Mouse (Mus musculus): Measurements from ENCODE around the gene Rogdi. TPM values are rescaled to one million over a fixed set of nuclear protein-coding genes. Genes with fewer than 3 reads are reported as not detected.

The Rogdi gene
- 10 to 100 TPM; 26.6 to 33.8 TPM for polyA plus RNA-seq (2012; fragmentation: generic; extraction: Trizol)

GRCm38 (mm10) chr16:5013054-5013838 lies at the start of gene Rogdi:
Gene Rogdi, minus strand, starts transcription at chr16:5013553.

GRCm38 (mm10) chr16:5049774-5050234 lies 36.5 kb upstream of the Rogdi start, which contains the start of the genes Glyr1 and Ubn1:
Gene Glyr1, minus strand, starts transcription at chr16:5049863.
Gene Ubn1, plus strand, starts transcription at chr16:5050057.

GRCm38 (mm10) chr16:5007067-5007466 lies 6.3 kb downstream of the Rogdi start, which contains the start of gene Smim22:
Gene Smim22, plus strand, starts transcription at chr16:5007288.

GRCm38 (mm10) chr16:4997553-4997952 lies 15.8 kb downstream of the Rogdi start, which contains the start of gene Sept12:
Gene Sept12, minus strand, starts transcription at chr16:4997852.

GRCm38 (mm10) chr16:4963797-4964709 lies 49.3 kb downstream of the Rogdi start, which contains the start of gene Anks3:
Gene Anks3, minus strand, starts transcription at chr16:4964205.

Other genes starting within 250 kb of the Rogdi start
- 10 to 100 TPM; 10.3 to 27.1 TPM for gene Cdip1, start 223.3 kb downstream of the Rogdi start, polyA plus RNA-seq (2012; fragmentation: generic; extraction: Trizol)
- gene 4930562C15Rik, start 178.1 kb downstream of the Rogdi start, polyA plus RNA-seq (2012; fragmentation: generic; extraction: Trizol), result under 1 TPM in 1 of 2 experiments, not detected in 1; 0.33 TPM
- gene Ubald1, start 133.2 kb downstream of the Rogdi start, polyA plus RNA-seq (2012; fragmentation: generic; extraction: Trizol), result 10 to 100 TPM; 44.1 to 52.2 TPM
- gene Mgrn1, start 127.3 kb downstream of the Rogdi start, polyA plus RNA-seq (2012; fragmentation: generic; extraction: Trizol), result 10 to 100 TPM; 23.3 to 82.4 TPM
- gene Nudt16l1, start 74.8 kb downstream of the Rogdi start, polyA plus RNA-seq (2012; fragmentation: generic; extraction: Trizol), result 10 to 100 TPM; 61.2 to 88.2 TPM
- gene Anks3, start 49.3 kb downstream of the Rogdi start, polyA plus RNA-seq (2012; fragmentation: generic; extraction: Trizol), result 10 to 100 TPM; 14.6 to 57.4 TPM
- under 1 TPM; 0.02 to 0.38 TPM for gene Sept12, start 15.7 kb downstream of the Rogdi start, polyA plus RNA-seq (2012; fragmentation: generic; extraction: Trizol)
- not detected for gene Smim22, start 6.3 kb downstream of the Rogdi start, polyA plus RNA-seq (2012; fragmentation: generic; extraction: Trizol)
- 10 to 100 TPM in 1 of 2 experiments, 1 to 10 TPM in 1; 8.3 to 41.7 TPM for gene Glyr1, start 36.3 kb upstream of the Rogdi start, polyA plus RNA-seq (2012; fragmentation: generic; extraction: Trizol)
- 10 to 100 TPM in 1 of 2 experiments, 1 to 10 TPM in 1; 4.8 to 22.5 TPM for gene Ubn1, start 36.5 kb upstream of the Rogdi start, polyA plus RNA-seq (2012; fragmentation: generic; extraction: Trizol)
- under 1 TPM in 1 of 2 experiments, not detected in 1; 0.98 TPM for gene Ppl, start 118.9 kb upstream of the Rogdi start, polyA plus RNA-seq (2012; fragmentation: generic; extraction: Trizol)
- under 1 TPM; 0.01 to 0.05 TPM for gene Sec14l5, start 133.6 kb upstream of the Rogdi start, polyA plus RNA-seq (2012; fragmentation: generic; extraction: Trizol)
- gene Nagpa, start 190.5 kb upstream of the Rogdi start, polyA plus RNA-seq (2012; fragmentation: generic; extraction: Trizol), result 10 to 100 TPM; 14.6 to 16.9 TPM
- gene AU021092, start 208.7 kb upstream of the Rogdi start, polyA plus RNA-seq (2012; fragmentation: generic; extraction: Trizol), result 1 to 10 TPM; 4.4 to 5.7 TPM
- gene Alg1, start 220.1 kb upstream of the Rogdi start, polyA plus RNA-seq (2012; fragmentation: generic; extraction: Trizol), result 10 to 100 TPM; 22.6 to 35.8 TPM
- 10 to 100 TPM; 15.8 to 26.7 TPM for gene Eef2kmt, start 242.4 kb upstream of the Rogdi start, polyA plus RNA-seq (2012; fragmentation: generic; extraction: Trizol)